Mouse (Mus musculus) heart, adult 2 months (tissue): ENCODE measurements around the gene Tmem210. TPM values are rescaled to one million over a fixed set of nuclear protein-coding genes. Genes with fewer than 3 reads are reported as not detected.

Experiments used
- DNase-seq, 2 experiments: peaks; one replicate each; pipeline ENCODE4 v3.0.0; 2021
- H3K27ac ChIP-seq: fragments of 200-600 bp; 2 replicates; pipeline ENCODE4 v1.8.1; 2022
- H3K27me3 ChIP-seq: fragments of 200-500 bp; 2 replicates; pipeline ENCODE4 v1.6.1; 2012; ENCODE audit warnings: mild to moderate bottlenecking, low read length, inconsistent platforms, mixed read lengths; ENCODE audit not compliant: control insufficient read depth, insufficient read depth
- H3K36me3 ChIP-seq: fragments of 200-500 bp; 2 replicates; pipeline ENCODE4 v1.6.1; 2012; ENCODE audit warnings: low read length, inconsistent platforms; ENCODE audit not compliant: control insufficient read depth, insufficient read depth
- H3K4me1 ChIP-seq: fragments of 200-500 bp; 2 replicates; pipeline ENCODE4 v1.6.1; 2011; ENCODE audit warnings: low read length; ENCODE audit not compliant: control insufficient read depth, insufficient read depth
- H3K4me3 ChIP-seq: fragments of 200-600 bp; 2 replicates; pipeline ENCODE4 v1.8.1; 2022
- H3K79me2 ChIP-seq: fragments of 200-500 bp; replicated peaks from 2 replicates; pipeline ENCODE4 v1.6.1; 2012; ENCODE audit warnings: mild to moderate bottlenecking, inconsistent platforms, low read length, moderate library complexity, mixed read lengths; ENCODE audit not compliant: control insufficient read depth, insufficient read depth
- H3K9ac ChIP-seq: fragments of 200-500 bp; 2 replicates; pipeline ENCODE4 v1.6.1; 2012; ENCODE audit warnings: low read depth, mild to moderate bottlenecking, control low read depth, inconsistent platforms, low read length, mixed read lengths
- CTCF ChIP-seq: fragments of 200-600 bp; IDR thresholded peaks from 2 replicates; pipeline ENCODE4 v1.8.1; 2022; ENCODE audit warnings: antibody characterized with exemption, mild to moderate bottlenecking, moderate library complexity
- EP300 ChIP-seq: fragments of 200-500 bp; IDR thresholded peaks from 2 replicates; pipeline ENCODE4 v1.6.1; 2011; ENCODE audit warnings: low read depth, low read length, control low read depth; ENCODE audit not compliant: insufficient read depth
- POLR2A ChIP-seq: fragments of 200-500 bp; IDR thresholded peaks from 2 replicates; pipeline ENCODE4 v1.6.1; 2011; ENCODE audit warnings: mild to moderate bottlenecking, low read depth, low read length, control low read depth; ENCODE audit not compliant: insufficient read depth
- WGBS: fragments of 180-500 bp; shearing (Covaris S2); methylation state at CpG from one replicate; pipeline ENCODE4 v1.1.7; 2018; 5-methylcytosine and 5-hydroxymethylcytosine counted together
- intact Hi-C: fragments of 180-260 bp; cut with DNase I; formaldehyde crosslinking; loops from one replicate; pipeline ENCODE4 v1.15.1; 2025
- polyA plus RNA-seq: library from polyadenylated mRNA; depleted of rRNA; stranded (reverse); fragments of >200 nt; gene quantifications from 2 replicates; pipeline ENCODE4 v1.2.3, GENCODE M21; 2012
- total RNA-seq, 2 experiments: library from RNA; stranded (reverse); gene quantifications; 2 replicates each; pipeline ENCODE4 v1.2.3; 2021

Tmem210 gene
- total and polyA plus RNA-seq, 3 experiments = 0.27 TPM; not detected in 2

DNA sequence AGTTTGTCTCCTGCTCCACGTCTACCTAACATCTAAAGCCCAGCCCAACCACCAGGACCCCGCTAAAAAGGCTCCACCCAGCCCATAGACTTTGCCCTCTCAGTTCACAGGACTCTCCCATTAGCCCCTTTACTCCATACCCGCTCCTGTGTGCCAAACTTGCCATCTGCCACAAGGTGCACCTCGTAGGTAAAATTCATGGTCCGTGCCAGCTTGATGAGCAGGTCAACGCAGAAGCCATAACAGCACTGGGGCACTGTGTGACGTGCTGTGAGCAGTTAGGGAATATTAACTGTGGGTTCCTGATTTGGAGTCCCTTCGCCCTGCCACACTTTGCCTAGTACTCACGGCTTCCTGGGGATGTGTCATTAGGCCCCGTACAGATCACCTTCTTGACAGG, 10.1 kb downstream of the Tmem210 start:
- no peaks in the 10 kb centered on the region for H3K4me1 ChIP-seq
- no peak for DNase-seq
- H3K27me3 ChIP-seq = peaks cover 1% of the 10 kb centered on the region; the same call in 1 of the 2 replicates
- H3K9ac ChIP-seq = no peak overlapping the region
- H3K4me3 ChIP-seq = no peak overlapping the region
- H3K27ac ChIP-seq = no peak overlapping the region
- WGBS = 78% methylated on average over 10 of the region's 10 CpGs
- intact Hi-C loops = no loop called here
- H3K79me2 ChIP-seq = no peaks in the 10 kb centered on the region
- TF ChIP-seq CTCF (no peak), POLR2A (no peak), EP300 (no peak)
- H3K36me3 ChIP-seq = no peaks in the 10 kb centered on the region

DNA sequence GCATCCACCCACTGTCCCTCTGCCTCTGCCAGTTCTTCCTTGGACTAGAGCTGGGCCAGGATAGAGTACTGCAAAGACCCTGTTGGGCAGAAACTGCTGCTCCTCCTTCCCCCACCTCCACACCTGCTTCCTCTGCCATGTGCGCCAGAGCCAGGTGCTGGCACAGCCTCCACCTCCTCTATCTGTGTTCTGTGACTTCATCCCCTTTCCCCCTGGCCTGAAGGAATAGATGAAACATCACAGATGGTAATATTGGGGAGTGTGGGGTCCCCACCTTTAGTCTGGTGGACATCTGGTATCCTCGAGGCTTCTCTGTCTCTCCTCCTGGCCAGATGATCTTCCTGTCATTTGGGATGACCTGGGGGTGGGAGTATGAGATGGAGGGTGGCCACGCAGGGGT, 15.5 kb downstream of the Tmem210 start:
- Histone ChIP-seq H3K4me3 (no peak overlapping the region), H3K36me3 (no peaks in the 10 kb centered on the region), H3K27me3 (peaks cover 5% of the 10 kb centered on the region), H3K9ac (no peak overlapping the region), H3K27ac (no peak overlapping the region), H3K4me1 (no peaks in the 10 kb centered on the region), H3K79me2 (no peaks in the 10 kb centered on the region)
- TF ChIP-seq CTCF (no peak), POLR2A (no peak), EP300 (no peak)
- WGBS = 60% methylated on average over 3 of the region's 3 CpGs
- intact Hi-C loops = no loop called here
- no peak for DNase-seq

DNA sequence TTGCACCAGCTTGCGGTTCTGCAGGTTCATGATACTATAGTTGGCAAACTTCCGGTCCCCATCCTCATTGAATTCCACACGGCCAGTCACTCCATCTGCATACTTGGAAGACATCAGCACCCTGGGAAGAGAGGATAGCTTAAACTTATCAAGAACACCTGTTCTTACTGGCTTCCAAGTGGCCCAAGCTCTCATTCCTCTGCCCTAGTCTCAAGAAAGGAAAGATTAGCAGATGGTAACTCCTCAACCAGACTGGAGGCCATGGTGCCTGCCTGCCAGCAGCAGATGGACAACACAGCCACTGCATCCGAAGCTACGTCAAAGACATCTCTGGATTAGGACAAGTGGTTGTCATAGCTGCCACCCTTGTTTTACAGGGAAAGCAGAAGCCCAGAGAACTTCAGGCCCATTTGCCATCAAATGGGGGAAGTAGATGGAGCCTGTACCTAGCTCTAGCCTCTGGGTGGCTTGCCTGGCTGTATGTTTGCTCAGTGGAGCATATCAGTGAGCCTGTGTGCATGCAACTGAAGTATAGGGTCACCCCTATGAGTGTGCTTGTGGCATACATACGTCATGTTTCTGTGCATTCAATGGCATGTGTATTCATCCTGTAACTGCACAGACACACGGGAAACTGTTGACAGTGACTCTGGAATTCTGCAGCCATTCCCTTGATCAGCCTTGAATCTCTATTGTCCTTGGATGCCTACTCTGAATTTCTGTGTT, 16.1 kb downstream of the Tmem210 start:
- Histone ChIP-seq H3K79me2 (no peaks in the 10 kb centered on the region), H3K4me3 (no peak overlapping the region), H3K9ac (no peak overlapping the region), H3K36me3 (no peaks in the 10 kb centered on the region), H3K27ac (no peak overlapping the region), H3K4me1 (no peaks in the 10 kb centered on the region), H3K27me3 (peaks cover 8% of the 10 kb centered on the region)
- TF ChIP-seq EP300 (no peak), CTCF (no peak), POLR2A (no peak)
- intact Hi-C loops = no loop called here
- no peak for DNase-seq
- WGBS = 64% methylated on average over 7 of the region's 7 CpGs

DNA sequence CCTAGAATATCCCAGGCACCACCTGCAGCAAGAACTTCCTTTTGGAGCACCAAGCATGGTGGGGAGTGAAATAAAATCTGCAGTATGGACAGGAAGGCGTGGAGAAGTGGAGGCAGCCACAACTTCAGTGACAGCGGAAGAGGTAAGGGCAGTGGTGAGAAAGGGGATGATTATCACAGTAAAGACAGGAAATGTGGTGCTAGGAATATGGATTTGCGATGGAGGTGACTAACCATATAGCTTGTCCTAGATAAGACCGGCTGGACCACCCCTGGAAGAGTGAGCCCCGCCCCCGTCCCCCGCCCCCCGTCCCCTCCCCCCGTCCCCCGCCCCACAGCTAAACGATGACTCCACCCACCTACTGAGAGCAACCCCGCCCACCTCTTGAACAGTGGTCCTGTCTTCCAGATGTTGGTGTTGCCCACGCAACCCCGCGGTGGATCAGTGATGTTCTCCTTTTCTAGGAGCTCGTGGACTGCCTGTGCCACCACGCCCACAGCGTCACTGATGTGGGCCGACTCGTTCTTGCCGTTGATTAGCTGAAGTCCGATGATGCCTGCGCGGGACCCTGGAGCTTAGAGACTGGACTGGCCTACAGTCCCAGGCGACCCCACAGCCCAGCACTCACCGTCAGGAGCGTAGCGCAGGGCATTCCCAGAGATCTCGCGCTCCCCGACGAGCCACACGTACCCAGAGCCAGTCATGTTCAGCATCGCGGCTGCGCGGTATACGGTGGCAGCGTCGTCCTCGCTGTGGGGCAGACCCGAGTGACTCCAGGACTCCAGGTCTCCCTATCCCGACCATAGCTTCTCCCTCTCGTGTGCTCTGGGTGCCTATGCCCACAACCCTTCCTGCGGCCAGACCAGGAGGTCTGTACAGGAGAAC, 17.0 kb downstream of the Tmem210 start:
- 2% methylated on average over 41 of the region's 45 CpGs for WGBS
- H3K27me3 ChIP-seq = peaks cover 8% of the 10 kb centered on the region
- no peaks in the 10 kb centered on the region for H3K36me3 ChIP-seq
- no peaks in the 10 kb centered on the region for H3K79me2 ChIP-seq
- H3K4me3 ChIP-seq = 0 out of 2 replicates have a peak overlapping the region, but pooled peaks have one; percentile 23
- no peak overlapping the region for H3K9ac ChIP-seq
- no peak overlapping the region for H3K27ac ChIP-seq
- H3K4me1 ChIP-seq = no peaks in the 10 kb centered on the region
- TF ChIP-seq CTCF (no peak), EP300 (no peak), POLR2A (no peak)
- DNase-seq = no peak
- intact Hi-C loops = no loop called here

DNA sequence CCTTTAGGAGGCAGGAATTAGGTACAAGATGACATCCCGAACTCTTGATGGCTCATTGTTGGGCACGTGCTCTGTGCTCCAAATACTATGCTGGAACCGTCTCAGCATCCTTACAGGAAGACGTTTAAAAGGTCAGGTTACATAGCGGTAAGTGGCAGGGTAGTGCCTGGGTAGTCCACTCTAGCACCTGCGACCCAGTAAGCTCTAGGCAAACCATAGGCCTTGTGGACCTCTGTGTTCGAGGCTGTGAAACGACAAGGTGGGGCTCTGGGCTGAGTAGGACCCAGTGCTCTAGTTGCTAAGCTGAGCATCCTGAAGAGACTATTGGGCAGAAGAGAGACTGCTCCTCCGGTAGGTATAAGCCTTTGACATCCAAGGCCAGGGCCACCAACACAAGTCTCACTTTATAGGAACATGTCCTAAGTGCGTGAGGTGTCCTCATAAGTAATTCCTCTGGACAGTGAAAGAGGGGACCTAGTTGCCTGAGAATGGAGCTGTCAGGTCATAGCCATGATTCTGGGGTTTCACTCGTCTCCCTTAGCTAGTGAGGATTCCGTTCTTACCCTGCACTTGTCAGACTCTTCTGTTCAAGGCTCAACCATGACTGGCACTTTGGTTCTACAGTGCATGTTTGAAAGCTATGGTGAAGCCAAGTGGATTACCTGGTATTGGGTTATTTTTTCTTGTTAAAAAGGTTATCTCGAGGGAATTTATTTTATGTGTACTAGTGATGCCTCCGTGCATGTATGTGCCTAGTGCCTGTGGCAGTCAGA, 17.8 kb downstream of the Tmem210 start:
- no peaks in the 10 kb centered on the region for H3K36me3 ChIP-seq
- no peak overlapping the region for H3K4me3 ChIP-seq
- peaks cover 8% of the 10 kb centered on the region for H3K27me3 ChIP-seq
- no peaks in the 10 kb centered on the region for H3K79me2 ChIP-seq
- WGBS = 50% methylated on average over 14 of the region's 14 CpGs
- intact Hi-C loops = no loop called here
- no peaks in the 10 kb centered on the region for H3K4me1 ChIP-seq
- H3K27ac ChIP-seq = no peak overlapping the region
- no peak for DNase-seq
- H3K9ac ChIP-seq = no peak overlapping the region
- TF ChIP-seq EP300 (no peak), CTCF (no peak), POLR2A (no peak)
